Mouse (Mus musculus): ENCODE measurements around the gene Tmem199.

GRCm38 (mm10) chr11:78497544-78498522, 14.1 kb downstream of the Tmem199 start, which contains the start of gene Sarm1:
- no peak for TF ChIP-seq CTCF (IDR thresholded peaks at IDR 0.05; ENCODE audit: low read depth)
- no peak for TF ChIP-seq EP300 (IDR thresholded peaks at IDR 0.05; ENCODE audit: low read depth)

All from liver, postnatal 0 days (tissue).